Mouse (Mus musculus): ENCODE measurements at regions not wholly inside any gene's neighbourhood (a gene's known extent, or its start where the extent isn't known, plus 50 kb on each side); places are given as distances from the start of the nearest gene placed in this dataset.

- no peak for TF ChIP-seq POLR2A (IDR thresholded peaks at IDR 0.05; ENCODE audit: low read depth, low read length)
- TF ChIP-seq POLR2AphosphoS2 (IDR thresholded peaks at IDR 0.05; ENCODE audit: low read depth, low read length): no peak
- TF ChIP-seq USF1 (IDR thresholded peaks at IDR 0.05; ENCODE audit: low read depth, low read length): no peak
- no peak for TF ChIP-seq HCFC1 (IDR thresholded peaks at IDR 0.05; ENCODE audit: low read depth, low read length)
- TF ChIP-seq EP300 (IDR thresholded peaks at IDR 0.05; ENCODE audit: low read length): no peak
- TF ChIP-seq CTCF (conservative IDR thresholded peaks at IDR 0.05 in 1 of 2, IDR thresholded peaks at IDR 0.05 in 1 of 2; ENCODE audit: low read depth in 2 of 2, low read length in 2 of 2): no peak
- TF ChIP-seq USF2 (conservative IDR thresholded peaks at IDR 0.05; ENCODE audit: low read depth, low read length): no peak
- TF ChIP-seq MAZ (IDR thresholded peaks at IDR 0.05; ENCODE audit: low read depth, low read length): no peak
- TF ChIP-seq BHLHE40 (IDR thresholded peaks at IDR 0.05; ENCODE audit: low read depth, low read length): no peak
These were observed 61.4 kb upstream of the Tnp1 start for GRCm38 (mm10) chr1:73077156-73077555.
